Mouse (Mus musculus): Measurements from ENCODE around the gene Parvg.

DNA sequence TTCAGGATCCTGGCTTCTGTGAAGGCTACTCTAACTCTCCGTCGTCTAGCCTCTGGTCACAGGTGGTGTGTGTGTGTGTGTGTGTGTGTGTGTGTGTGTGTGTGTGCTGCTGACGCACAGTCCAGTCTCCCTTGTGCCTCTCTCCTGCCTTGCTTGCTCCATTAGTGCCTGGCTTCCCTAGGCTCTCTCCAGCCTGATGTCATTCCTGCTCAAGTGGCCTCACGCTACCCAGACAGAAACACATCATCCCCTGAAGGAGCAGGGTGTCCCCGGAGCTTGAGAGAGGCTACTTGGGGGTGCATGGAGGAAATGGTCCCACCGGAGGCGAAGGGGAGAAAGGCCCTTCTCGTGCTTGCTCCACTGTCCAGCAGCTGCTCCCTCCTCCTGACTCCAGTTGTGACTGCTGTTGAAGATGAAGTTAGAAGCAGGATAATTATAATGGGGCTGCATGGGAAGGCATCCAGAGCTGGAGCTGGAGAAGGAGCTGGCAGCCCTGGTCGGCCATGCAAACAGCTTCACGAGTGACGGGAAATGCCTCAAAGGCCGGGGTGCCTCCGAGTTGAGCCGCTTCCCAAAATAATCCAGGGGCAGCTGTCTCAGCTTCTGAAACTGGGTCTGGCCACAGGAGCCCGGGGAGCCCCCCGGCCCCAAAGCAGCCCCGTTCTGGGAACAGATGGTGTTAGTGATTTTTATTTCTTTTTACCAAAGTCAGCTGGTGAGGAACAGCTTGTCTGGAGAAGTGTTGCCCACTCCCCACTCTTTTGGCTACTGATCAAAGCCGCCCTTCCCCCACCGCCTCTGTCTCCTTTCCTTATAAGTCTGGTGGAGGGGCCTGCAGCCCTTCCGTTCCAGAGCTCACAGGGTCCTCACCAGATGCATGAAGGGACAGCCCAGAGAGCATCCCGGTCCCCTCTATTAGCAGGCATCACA lies 28.4 kb downstream of the Parvg start:
- no peak for TF ChIP-seq POLR2A (IDR thresholded peaks at IDR 0.05; ENCODE audit: control insufficient read depth, low read depth, low read length)
- no peak for TF ChIP-seq CTCF (IDR thresholded peaks at IDR 0.05; ENCODE audit: control insufficient read depth, insufficient read depth, insufficient replicate concordance, low read depth, low read length)

Data from testis, adult 2 months (tissue).